Mouse (Mus musculus) liver, adult 2 months (tissue): ENCODE measurements around the gene Stpg1.

Experiments used
- CTCF ChIP-seq: fragments of 200-500 bp; IDR thresholded peaks from 2 replicates; pipeline ENCODE4 v1.5.1; 2011; ENCODE audit warnings: low read depth, low read length, control low read depth
- POLR2A ChIP-seq: fragments of 200-500 bp; IDR thresholded peaks from 2 replicates; pipeline ENCODE4 v1.6.1; 2011; ENCODE audit warnings: low read length, control low read depth; ENCODE audit not compliant: insufficient read depth; ENCODE audit errors: extremely low read depth

DNA sequence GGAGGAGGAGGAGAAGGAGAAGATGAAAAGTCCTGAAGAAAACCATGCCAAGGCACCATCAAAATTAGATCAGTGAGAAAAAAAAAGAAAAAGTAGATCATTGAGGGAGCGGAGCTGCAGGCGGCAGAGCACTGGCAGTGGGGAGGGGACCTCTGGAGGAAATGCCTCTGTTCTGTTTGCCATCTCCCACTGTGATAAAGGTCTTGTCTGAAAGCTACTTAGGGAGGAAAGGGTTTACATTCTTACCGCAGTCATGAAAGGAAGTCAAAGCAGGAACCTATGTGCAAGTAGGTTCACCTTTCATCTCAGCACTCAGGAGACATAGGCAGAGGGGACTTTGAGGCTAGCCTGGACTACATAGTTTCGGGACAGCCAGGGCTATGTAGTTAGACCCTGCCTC, 7.0 kb downstream of the Stpg1 start:
- TF ChIP-seq POLR2A (no peak), CTCF (no peak)
